Mouse (Mus musculus) neural tube, embryonic 12.5 days (tissue): Measurements from ENCODE around the gene Ksr2. TPM values are rescaled to one million over a fixed set of nuclear protein-coding genes. Genes with fewer than 3 reads are reported as not detected.

Experiments
- ATAC-seq: fragments of 200-750 bp; cut with Nextera tagmentation; 2 replicates; pipeline ENCODE4 v1.8.0; 2017; ENCODE audit warnings: low read depth, mild to moderate bottlenecking, moderate TSS enrichment, moderate library complexity; ENCODE audit not compliant: low FRiP score
- H3K27ac ChIP-seq: fragments of 300-500 bp; sonication (generic); 2 replicates; pipeline ENCODE4 v1.5.1; 2016
- H3K27me3 ChIP-seq: fragments of 300-500 bp; sonication (generic); replicated peaks from 2 replicates; pipeline ENCODE4 v1.6.1; 2016; ENCODE audit warnings: mild to moderate bottlenecking
- H3K36me3 ChIP-seq: fragments of 300-500 bp; sonication (generic); 2 replicates; pipeline ENCODE4 v1.6.1; 2016; ENCODE audit warnings: mild to moderate bottlenecking
- H3K4me1 ChIP-seq: fragments of 300-500 bp; sonication (generic); 2 replicates; pipeline ENCODE4 v1.6.1; 2016
- H3K4me2 ChIP-seq: fragments of 300-500 bp; sonication (generic); replicated peaks from 2 replicates; pipeline ENCODE4 v1.6.1; 2016; ENCODE audit warnings: mild to moderate bottlenecking
- H3K4me3 ChIP-seq: fragments of 300-500 bp; sonication (generic); 2 replicates; pipeline ENCODE4 v1.5.1; 2016
- H3K9ac ChIP-seq: fragments of 300-500 bp; sonication (generic); 2 replicates; pipeline ENCODE4 v1.6.1; 2016; ENCODE audit warnings: mild to moderate bottlenecking
- H3K9me3 ChIP-seq: fragments of 300-500 bp; sonication (generic); 2 replicates; pipeline ENCODE4 v1.6.1; 2016; ENCODE audit warnings: mild to moderate bottlenecking
- WGBS: fragments of 180-500 bp; shearing (Covaris S2); methylation state at CpG from one replicate; pipeline ENCODE4 v1.1.7; 2016; 5-methylcytosine and 5-hydroxymethylcytosine counted together
- polyA plus RNA-seq: library from polyadenylated mRNA; unstranded; fragments of >200 nt; fragmentation: Nextera tagmentation; extraction: Ambion mirVana; gene quantifications from 2 replicates; pipeline ENCODE4 v1.2.1, GENCODE M21; 2016

The Ksr2 gene
- polyA plus RNA-seq, 1 experiment from 2014 or later: 3.4 TPM

- 88% methylated on average over 4 of the region's 4 CpGs for WGBS
- Histone ChIP-seq H3K9me3 (no peaks in the 10 kb centered on the region), H3K9ac (no peak overlapping the region), H3K4me2 (no peak overlapping the region), H3K27ac (no peak overlapping the region), H3K4me3 (no peak overlapping the region), H3K27me3 (no peaks in the 10 kb centered on the region), H3K4me1 (no peaks in the 10 kb centered on the region), H3K36me3 (no peaks in the 10 kb centered on the region)
- no peak for ATAC-seq
These were observed 309.5 kb downstream of the Ksr2 start for GRCm38 (mm10) chr5:117723316-117723715.

- 77% methylated on average over 6 of the region's 6 CpGs for WGBS
- H3K27me3 ChIP-seq: no peaks in the 10 kb centered on the region
- no peak overlapping the region for H3K27ac ChIP-seq
- H3K36me3 ChIP-seq: no peaks in the 10 kb centered on the region
- no peaks in the 10 kb centered on the region for H3K9me3 ChIP-seq
- no peak overlapping the region for H3K4me3 ChIP-seq
- no peak overlapping the region for H3K9ac ChIP-seq
- no peak for ATAC-seq
- no peak overlapping the region for H3K4me2 ChIP-seq
- H3K4me1 ChIP-seq: no peaks in the 10 kb centered on the region
These were observed 312.7 kb downstream of the Ksr2 start for GRCm38 (mm10) chr5:117726548-117726947.

- Histone ChIP-seq H3K9ac (no peak overlapping the region), H3K9me3 (no peaks in the 10 kb centered on the region), H3K4me3 (no peak overlapping the region), H3K4me1 (no peaks in the 10 kb centered on the region), H3K27ac (no peak overlapping the region), H3K4me2 (no peak overlapping the region), H3K36me3 (no peaks in the 10 kb centered on the region), H3K27me3 (no peaks in the 10 kb centered on the region)
- ATAC-seq: no peak
- 86% methylated on average over 7 of the region's 7 CpGs for WGBS
These were observed 313.3 kb downstream of the Ksr2 start for GRCm38 (mm10) chr5:117727138-117727537.

GRCm38 (mm10) chr5:117731311-117731710, 317.5 kb downstream of the Ksr2 start:
- Histone ChIP-seq H3K4me1 (no peaks in the 10 kb centered on the region), H3K9ac (no peak overlapping the region), H3K27ac (no peak overlapping the region), H3K4me2 (no peak overlapping the region), H3K9me3 (no peaks in the 10 kb centered on the region), H3K27me3 (no peaks in the 10 kb centered on the region), H3K36me3 (no peaks in the 10 kb centered on the region), H3K4me3 (no peak overlapping the region)
- ATAC-seq: no peak
- WGBS: 69% methylated on average over 6 of the region's 6 CpGs

- Histone ChIP-seq H3K4me2 (no peak overlapping the region), H3K27me3 (no peaks in the 10 kb centered on the region), H3K27ac (no peak overlapping the region), H3K9ac (no peak overlapping the region), H3K4me3 (no peak overlapping the region), H3K36me3 (no peaks in the 10 kb centered on the region), H3K9me3 (no peaks in the 10 kb centered on the region), H3K4me1 (peaks cover 4% of the 10 kb centered on the region; the same call in 1 of the 2 replicates)
- no peak for ATAC-seq
- WGBS: 78% methylated on average over 11 of the region's 11 CpGs
These were observed 330.9 kb downstream of the Ksr2 start for GRCm38 (mm10) chr5:117744654-117745178.

- no peak overlapping the region for H3K9ac ChIP-seq
- H3K27ac ChIP-seq: no peak overlapping the region
- 15% methylated on average over 5 of the region's 5 CpGs for WGBS
- no peak overlapping the region for H3K4me2 ChIP-seq
- H3K4me3 ChIP-seq: no peak overlapping the region
- H3K9me3 ChIP-seq: no peaks in the 10 kb centered on the region
- H3K27me3 ChIP-seq: no peaks in the 10 kb centered on the region
- peaks cover 4% of the 10 kb centered on the region; the same call in 1 of the 2 replicates for H3K4me1 ChIP-seq
- no peaks in the 10 kb centered on the region for H3K36me3 ChIP-seq
- ATAC-seq: peak; percentile 33; the same call in 1 of the 2 replicates
These were observed 335.6 kb downstream of the Ksr2 start for GRCm38 (mm10) chr5:117749353-117749752.

GRCm38 (mm10) chr5:117757696-117758482, 344.1 kb downstream of the Ksr2 start:
- peaks cover 6% of the 10 kb centered on the region; the same call in 1 of the 2 replicates for H3K9me3 ChIP-seq
- no peak overlapping the region for H3K27ac ChIP-seq
- no peaks in the 10 kb centered on the region for H3K27me3 ChIP-seq
- H3K4me3 ChIP-seq: no peak overlapping the region
- H3K36me3 ChIP-seq: peaks cover 5% of the 10 kb centered on the region; the same call in 1 of the 2 replicates
- no peak overlapping the region for H3K9ac ChIP-seq
- no peak overlapping the region for H3K4me2 ChIP-seq
- no peak for ATAC-seq
- H3K4me1 ChIP-seq: no peaks in the 10 kb centered on the region
- 38% methylated on average over 12 of the region's 12 CpGs for WGBS

GRCm38 (mm10) chr5:117761181-117761832, 347.5 kb downstream of the Ksr2 start:
- H3K36me3 ChIP-seq: peaks cover 16% of the 10 kb centered on the region; the same call in 1 of the 2 replicates
- no peak overlapping the region for H3K4me3 ChIP-seq
- H3K27ac ChIP-seq: no peak overlapping the region
- H3K4me1 ChIP-seq: no peaks in the 10 kb centered on the region
- H3K9me3 ChIP-seq: peaks cover 6% of the 10 kb centered on the region; the same call in 1 of the 2 replicates
- H3K4me2 ChIP-seq: no peak overlapping the region
- 76% methylated on average over 9 of the region's 9 CpGs for WGBS
- H3K9ac ChIP-seq: no peak overlapping the region
- ATAC-seq: no peak
- no peaks in the 10 kb centered on the region for H3K27me3 ChIP-seq

- WGBS: 83% methylated on average over 9 of the region's 9 CpGs
- peaks cover 6% of the 10 kb centered on the region; the same call in 1 of the 2 replicates for H3K9me3 ChIP-seq
- H3K27ac ChIP-seq: no peak overlapping the region
- H3K4me2 ChIP-seq: no peak overlapping the region
- H3K4me3 ChIP-seq: no peak overlapping the region
- no peaks in the 10 kb centered on the region for H3K4me1 ChIP-seq
- H3K27me3 ChIP-seq: no peaks in the 10 kb centered on the region
- H3K36me3 ChIP-seq: peaks cover 16% of the 10 kb centered on the region; the same call in 1 of the 2 replicates
- ATAC-seq: no peak
- no peak overlapping the region for H3K9ac ChIP-seq
These were observed 350.7 kb downstream of the Ksr2 start for GRCm38 (mm10) chr5:117764496-117764895.

- ATAC-seq: no peak
- peaks cover 5% of the 10 kb centered on the region; the same call in 1 of the 2 replicates for H3K4me1 ChIP-seq
- H3K4me2 ChIP-seq: no peak overlapping the region
- WGBS: 66% methylated on average over 11 of the region's 11 CpGs
- H3K27ac ChIP-seq: no peak overlapping the region
- H3K9me3 ChIP-seq: no peaks in the 10 kb centered on the region
- no peaks in the 10 kb centered on the region for H3K27me3 ChIP-seq
- H3K4me3 ChIP-seq: no peak overlapping the region
- H3K9ac ChIP-seq: no peak overlapping the region
- H3K36me3 ChIP-seq: no peaks in the 10 kb centered on the region
These were observed 365.4 kb downstream of the Ksr2 start for GRCm38 (mm10) chr5:117779175-117779574.

GRCm38 (mm10) chr5:117780681-117781080, 366.9 kb downstream of the Ksr2 start, which contains the start of gene Nos1:
Gene Nos1 (plus strand): TSS chr5:117781032.
- Histone ChIP-seq H3K4me3 (no peak within 1 kb of the TSS), H3K4me2 (no peak within 1 kb of the TSS), H3K36me3 (no peaks in the 10 kb centered on the region), H3K27me3 (no peaks in the 10 kb centered on the region), H3K4me1 (peaks cover 5% of the 10 kb centered on the region; the same call in 1 of the 2 replicates), H3K9me3 (no peaks in the 10 kb centered on the region), H3K9ac (0 out of 2 replicates have a peak within 1 kb of the TSS, but pooled peaks have one; percentile 5), H3K27ac (no peak within 1 kb of the TSS)
- WGBS: 27% methylated on average over 10 of the region's 10 CpGs
- no peak for ATAC-seq

GRCm38 (mm10) chr5:117781178-117781577, 367.4 kb downstream of the Ksr2 start:
- H3K36me3 ChIP-seq: no peaks in the 10 kb centered on the region
- no peak overlapping the region for H3K4me3 ChIP-seq
- no peaks in the 10 kb centered on the region for H3K27me3 ChIP-seq
- no peak overlapping the region for H3K27ac ChIP-seq
- no peak overlapping the region for H3K4me2 ChIP-seq
- no peaks in the 10 kb centered on the region for H3K9me3 ChIP-seq
- peaks cover 5% of the 10 kb centered on the region; the same call in 1 of the 2 replicates for H3K4me1 ChIP-seq
- ATAC-seq: no peak
- no peak overlapping the region for H3K9ac ChIP-seq
- WGBS: 67% methylated on average over 6 of the region's 6 CpGs
